Mouse (Mus musculus) left cerebral cortex, adult 8-10 months (tissue): ENCODE measurements around the gene Ncbp1. TPM values are rescaled to one million over a fixed set of nuclear protein-coding genes. Genes with fewer than 3 reads are reported as not detected.

ENCODE experiments used
- DNase-seq, 2 experiments: peaks; one replicate each; pipeline ENCODE4 v3.0.0; 2022; ENCODE audit warnings: low spot score in 2 of 2
- total RNA-seq, 4 experiments: library from RNA; stranded (reverse); gene quantifications; 2 replicates each; pipeline ENCODE4 v1.2.4; 2022

Gene Ncbp1
- total RNA-seq, 4 experiments from 2014 or later = 41.2 to 45.9 (median 45.1) TPM

GRCm38 (mm10) chr4:46198064-46198463 is 59.7 kb downstream of the Ncbp1 start:
- DNase-seq = no peak

GRCm38 (mm10) chr4:46201834-46202561 is 63.6 kb downstream of the Ncbp1 start:
- DNase-seq = peak; percentile 37 to 48

- DNase-seq = no peak
Measured at GRCm38 (mm10) chr4:46202562-46203126, 64.2 kb downstream of the Ncbp1 start.

- DNase-seq = no peak
Measured at GRCm38 (mm10) chr4:46221090-46221489, 82.7 kb downstream of the Ncbp1 start.

Other genes starting within 250 kb of the Ncbp1 start
- under 1 TPM; 0.21 to 0.44 (median 0.36) TPM for gene Ccdc180, start 248.3 kb upstream of the Ncbp1 start, total RNA-seq
- 10 to 100 TPM; 29.8 to 38.7 (median 33.5) TPM for gene Tdrd7, start 173.3 kb upstream of the Ncbp1 start, total RNA-seq
- 10 to 100 TPM; 51.9 to 57.0 (median 53.7) TPM for gene Tmod1, start 99.7 kb upstream of the Ncbp1 start, total RNA-seq
- 10 to 100 TPM; 13.9 to 20.6 (median 18.8) TPM for gene Tstd2, start 81 bp downstream of the Ncbp1 start, total RNA-seq
- 10 to 100 TPM; 12.8 to 15.7 (median 14.2) TPM for gene Xpa, start 57.7 kb downstream of the Ncbp1 start, total RNA-seq
- gene Foxe1, start 205.0 kb downstream of the Ncbp1 start, total RNA-seq = not detected